Mouse (Mus musculus) kidney, embryonic 14.5 days (tissue): ENCODE data around the gene Jakmip3. TPM values are rescaled to one million over a fixed set of nuclear protein-coding genes. Genes with fewer than 3 reads are reported as not detected.
A peak's percentile ranks its signal among the peaks of the same experiment; 100 is the strongest.

Experiments
- ATAC-seq: fragments of 200-750 bp; cut with Nextera tagmentation; 2 replicates; pipeline ENCODE4 v1.8.0; 2017; ENCODE audit warnings: moderate number of reproducible peaks, mild to moderate bottlenecking, moderate TSS enrichment, moderate library complexity; ENCODE audit not compliant: low FRiP score, low TSS enrichment
- H3K27ac ChIP-seq: fragments of 300-500 bp; sonication (generic); 2 replicates; pipeline ENCODE4 v1.5.1; 2014; ENCODE audit warnings: low read depth, mild to moderate bottlenecking, low read length, moderate library complexity, mixed read lengths
- H3K27me3 ChIP-seq: fragments of 300-500 bp; sonication (generic); 2 replicates; pipeline ENCODE4 v1.6.1; 2014; ENCODE audit warnings: mild to moderate bottlenecking, low read length; ENCODE audit not compliant: control insufficient read depth, insufficient read depth
- H3K36me3 ChIP-seq: fragments of 300-500 bp; sonication (generic); 2 replicates; pipeline ENCODE4 v1.6.1; 2014; ENCODE audit warnings: low read length, mixed read lengths; ENCODE audit not compliant: control insufficient read depth, insufficient read depth
- H3K4me1 ChIP-seq: fragments of 300-500 bp; sonication (generic); 2 replicates; pipeline ENCODE4 v1.6.1; 2014; ENCODE audit warnings: low read length, mixed read lengths; ENCODE audit not compliant: control insufficient read depth, insufficient read depth
- H3K4me2 ChIP-seq: fragments of 300-500 bp; sonication (generic); replicated peaks from 2 replicates; pipeline ENCODE4 v1.6.1; 2014; ENCODE audit warnings: low read depth, mild to moderate bottlenecking, low read length
- H3K4me3 ChIP-seq: fragments of 300-500 bp; sonication (generic); 2 replicates; pipeline ENCODE4 v1.5.1; 2014; ENCODE audit warnings: mild to moderate bottlenecking, low read length
- H3K9ac ChIP-seq: fragments of 300-500 bp; sonication (generic); 2 replicates; pipeline ENCODE4 v1.6.1; 2014; ENCODE audit warnings: low read depth, mild to moderate bottlenecking, low read length, moderate library complexity
- H3K9me3 ChIP-seq: fragments of 300-500 bp; sonication (generic); 2 replicates; pipeline ENCODE4 v1.6.1; 2016; ENCODE audit warnings: low read length; ENCODE audit not compliant: control insufficient read depth
- WGBS: fragments of 180-500 bp; shearing (Covaris S2); extraction: QIAGEN DNeasy Blood & Tissue Kit; methylation state at CpG from one replicate; pipeline ENCODE4 v1.1.7; 2014; 5-methylcytosine and 5-hydroxymethylcytosine counted together
- polyA plus RNA-seq: library from polyadenylated mRNA; unstranded; fragments of >200 nt; fragmentation: Nextera tagmentation; extraction: Ambion mirVana; gene quantifications from 2 replicates; pipeline ENCODE4 v1.2.1, GENCODE M21; 2014

The Jakmip3 gene
- polyA plus RNA-seq, 1 experiment from 2014 or later = 0.42 TPM

- Histone ChIP-seq H3K27me3 (no peaks in the 10 kb centered on the region), H3K9ac (no peak overlapping the region), H3K9me3 (no peaks in the 10 kb centered on the region), H3K4me1 (no peaks in the 10 kb centered on the region), H3K36me3 (no peaks in the 10 kb centered on the region), H3K4me3 (no peak overlapping the region), H3K4me2 (no peak overlapping the region), H3K27ac (no peak overlapping the region)
- 63% methylated on average over 10 of the region's 10 CpGs for WGBS
- ATAC-seq = no peak; the same call in 1 of the 2 replicates
Measured at GRCm38 (mm10) chr7:139103960-139104381, 163.4 kb downstream of the Jakmip3 start.

GRCm38 (mm10) chr7:139105076-139105475, 164.5 kb downstream of the Jakmip3 start:
- H3K4me2 ChIP-seq = no peak overlapping the region
- H3K9ac ChIP-seq = no peak overlapping the region
- no peaks in the 10 kb centered on the region for H3K36me3 ChIP-seq
- no peak overlapping the region for H3K4me3 ChIP-seq
- no peak for ATAC-seq
- WGBS = 83% methylated on average over 5 of the region's 5 CpGs
- no peaks in the 10 kb centered on the region for H3K4me1 ChIP-seq
- no peaks in the 10 kb centered on the region for H3K9me3 ChIP-seq
- H3K27ac ChIP-seq = no peak overlapping the region
- H3K27me3 ChIP-seq = no peaks in the 10 kb centered on the region

GRCm38 (mm10) chr7:139105705-139106104, 165.2 kb downstream of the Jakmip3 start:
- Histone ChIP-seq H3K4me1 (no peaks in the 10 kb centered on the region), H3K9ac (no peak overlapping the region), H3K27me3 (no peaks in the 10 kb centered on the region), H3K27ac (no peak overlapping the region), H3K4me2 (no peak overlapping the region), H3K36me3 (no peaks in the 10 kb centered on the region), H3K9me3 (no peaks in the 10 kb centered on the region), H3K4me3 (no peak overlapping the region)
- no peak for ATAC-seq
- WGBS = 91% methylated on average over 7 of the region's 7 CpGs

- Histone ChIP-seq H3K27me3 (no peaks in the 10 kb centered on the region), H3K27ac (no peak overlapping the region), H3K4me2 (no peak overlapping the region), H3K9ac (no peak overlapping the region), H3K4me3 (no peak overlapping the region), H3K9me3 (no peaks in the 10 kb centered on the region), H3K4me1 (no peaks in the 10 kb centered on the region), H3K36me3 (no peaks in the 10 kb centered on the region)
- WGBS = 87% methylated on average over 9 of the region's 9 CpGs
- ATAC-seq = no peak
Measured at GRCm38 (mm10) chr7:139107908-139108650, 167.5 kb downstream of the Jakmip3 start.

- H3K27ac ChIP-seq = no peak overlapping the region
Measured at GRCm38 (mm10) chr7:139119152-139119774, 178.7 kb downstream of the Jakmip3 start.

GRCm38 (mm10) chr7:139119775-139120153, 179.2 kb downstream of the Jakmip3 start:
- Histone ChIP-seq H3K4me1 (no peaks in the 10 kb centered on the region), H3K9me3 (no peaks in the 10 kb centered on the region), H3K4me2 (no peak overlapping the region), H3K27me3 (no peaks in the 10 kb centered on the region), H3K36me3 (no peaks in the 10 kb centered on the region), H3K27ac (no peak overlapping the region), H3K9ac (no peak overlapping the region), H3K4me3 (no peak overlapping the region)
- ATAC-seq = no peak
- 59% methylated on average over 2 of the region's 2 CpGs for WGBS

More at GRCm38 (mm10) chr7:139119152-139119774, 178.7 kb downstream of the Jakmip3 start:
- Histone ChIP-seq H3K4me3 (no peak overlapping the region), H3K4me1 (no peaks in the 10 kb centered on the region), H3K4me2 (no peak overlapping the region), H3K9ac (no peak overlapping the region), H3K27me3 (no peaks in the 10 kb centered on the region), H3K36me3 (no peaks in the 10 kb centered on the region), H3K9me3 (no peaks in the 10 kb centered on the region)
- 47% methylated on average over 13 of the region's 13 CpGs for WGBS
- ATAC-seq = peak; percentile 76

- 94% methylated on average over 4 of the region's 4 CpGs for WGBS
Measured at GRCm38 (mm10) chr7:139125881-139126280, 185.4 kb downstream of the Jakmip3 start.

GRCm38 (mm10) chr7:139126549-139126948, 186.0 kb downstream of the Jakmip3 start:
- H3K27ac ChIP-seq = no peak overlapping the region

More at GRCm38 (mm10) chr7:139125881-139126280, 185.4 kb downstream of the Jakmip3 start:
- Histone ChIP-seq H3K4me3 (no peak overlapping the region), H3K9me3 (no peaks in the 10 kb centered on the region), H3K27ac (no peak overlapping the region), H3K4me1 (peaks cover 7% of the 10 kb centered on the region), H3K36me3 (no peaks in the 10 kb centered on the region), H3K27me3 (no peaks in the 10 kb centered on the region), H3K4me2 (no peak overlapping the region), H3K9ac (no peak overlapping the region)
- ATAC-seq = no peak

GRCm38 (mm10) chr7:139128994-139129393, 188.5 kb downstream of the Jakmip3 start:
- Histone ChIP-seq H3K27me3 (no peaks in the 10 kb centered on the region), H3K36me3 (no peaks in the 10 kb centered on the region), H3K4me2 (no peak overlapping the region), H3K27ac (no peak overlapping the region), H3K9me3 (no peaks in the 10 kb centered on the region), H3K9ac (no peak overlapping the region), H3K4me3 (no peak overlapping the region), H3K4me1 (peaks cover 7% of the 10 kb centered on the region)
- ATAC-seq = no peak
- 80% methylated on average over 4 of the region's 4 CpGs for WGBS

More at GRCm38 (mm10) chr7:139126549-139126948, 186.0 kb downstream of the Jakmip3 start:
- H3K4me3 ChIP-seq = no peak overlapping the region
- H3K9me3 ChIP-seq = no peaks in the 10 kb centered on the region
- no peak overlapping the region for H3K4me2 ChIP-seq
- no peak overlapping the region for H3K9ac ChIP-seq
- WGBS = 79% methylated on average over 7 of the region's 7 CpGs
- peaks cover 7% of the 10 kb centered on the region for H3K4me1 ChIP-seq
- H3K27me3 ChIP-seq = no peaks in the 10 kb centered on the region
- ATAC-seq = no peak
- H3K36me3 ChIP-seq = no peaks in the 10 kb centered on the region
